Mouse (Mus musculus): Measurements from ENCODE around the gene Msmp.
A peak's percentile ranks its signal among the peaks of the same experiment; 100 is the strongest.
"Not testable (repeated sequence)": the region's sequence is repeated elsewhere in the genome, so short reads cannot be mapped to it uniquely, and the experiment has no call there.

The Msmp gene

DNA sequence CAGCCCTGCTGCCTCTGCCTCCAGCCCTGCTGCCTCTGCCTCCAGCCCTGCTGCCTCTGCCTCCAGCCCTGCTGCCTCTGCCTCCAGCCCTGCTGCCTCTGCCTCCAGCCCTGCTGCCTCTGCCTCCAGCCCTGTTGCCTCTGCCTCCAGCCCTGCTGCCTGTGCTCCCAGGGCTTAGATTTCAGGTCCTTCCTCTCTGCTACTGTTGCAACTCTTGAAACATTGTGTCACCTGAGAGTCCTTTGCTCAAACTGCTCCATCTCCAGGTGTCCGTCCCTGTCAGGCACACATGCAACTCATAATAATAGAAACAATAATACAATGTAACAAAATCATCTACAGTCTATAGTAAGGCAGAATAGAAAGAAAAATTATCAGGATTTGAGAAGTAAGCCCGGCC, 12.3 kb upstream of the Msmp start:
- DNase-seq (ENCODE audit: low spot score in 2 of 2) = not testable (repeated sequence)

DNA sequence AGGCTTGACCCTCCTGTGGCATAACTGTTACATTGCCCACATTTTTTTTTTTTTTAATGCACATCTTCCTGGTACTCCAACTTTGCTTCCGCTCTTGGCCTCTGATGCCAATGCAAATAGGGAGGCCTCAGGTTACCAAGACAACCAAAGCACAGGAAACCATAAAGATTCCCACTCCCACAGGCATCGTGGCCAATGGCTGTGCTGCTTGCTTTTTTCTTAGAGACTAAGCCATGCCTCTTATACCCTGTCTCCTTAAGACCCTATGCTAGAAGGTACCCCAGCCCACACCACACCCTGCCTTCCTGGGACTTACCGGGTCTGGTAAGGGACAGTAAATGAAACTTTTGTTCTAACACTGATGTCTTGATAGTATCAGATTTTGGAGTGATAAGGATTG, 9.2 kb upstream of the Msmp start:
- no peak for DNase-seq (ENCODE audit: low spot score in 2 of 2)

GRCm38 (mm10) chr4:43591961-43592360, 7.7 kb upstream of the Msmp start:
- no peak for DNase-seq (ENCODE audit: low spot score in 2 of 2)

DNA sequence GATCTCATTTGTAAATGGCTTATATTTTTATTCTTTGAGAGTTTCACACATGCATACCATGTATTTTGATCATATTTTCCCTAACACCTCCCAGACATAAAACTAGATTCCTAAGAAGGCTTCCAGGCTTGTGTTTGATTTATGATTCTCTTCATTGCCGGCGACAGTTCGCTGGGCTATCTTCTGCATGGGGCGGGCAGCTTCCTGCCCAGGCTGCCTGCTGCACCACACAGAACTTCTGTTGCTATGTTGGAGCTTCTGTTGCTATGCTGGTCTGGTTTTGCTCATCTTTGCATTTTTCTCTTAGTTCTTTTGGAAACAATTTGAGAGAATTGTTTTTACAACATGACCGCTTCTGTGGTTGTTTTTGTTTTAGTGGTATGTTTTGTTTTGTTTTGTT, 7.2 kb upstream of the Msmp start:
- no peak for DNase-seq (ENCODE audit: low spot score in 2 of 2)

GRCm38 (mm10) chr4:43587681-43588080, 3.4 kb upstream of the Msmp start:
- no peak for DNase-seq (ENCODE audit: low spot score in 2 of 2)

DNA sequence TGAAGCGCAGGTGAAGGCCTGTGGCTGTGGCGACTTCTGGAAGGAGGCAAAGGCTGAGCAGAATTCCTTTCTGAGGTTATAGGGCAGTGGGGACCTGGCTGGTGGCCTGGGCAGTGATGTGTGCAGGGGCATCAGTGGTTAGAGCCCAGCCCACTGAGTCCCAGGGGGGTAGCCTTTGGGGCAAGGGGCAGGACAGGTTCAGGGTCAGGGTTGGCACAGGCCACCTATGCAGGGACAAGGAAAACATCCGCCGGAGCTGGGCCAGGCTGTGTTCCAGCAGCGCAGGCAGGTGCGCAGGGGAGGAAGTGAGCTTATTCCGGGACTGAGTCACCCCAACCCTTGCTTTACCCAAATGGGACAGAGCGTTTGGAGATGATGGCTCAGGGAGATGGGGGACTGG, 2.1 kb upstream of the Msmp start:
- DNase-seq (ENCODE audit: low spot score in 2 of 2) = no peak

- no peak for DNase-seq (ENCODE audit: low spot score in 2 of 2)
These were observed 1.4 kb upstream of the Msmp start for GRCm38 (mm10) chr4:43585682-43586081.

DNA sequence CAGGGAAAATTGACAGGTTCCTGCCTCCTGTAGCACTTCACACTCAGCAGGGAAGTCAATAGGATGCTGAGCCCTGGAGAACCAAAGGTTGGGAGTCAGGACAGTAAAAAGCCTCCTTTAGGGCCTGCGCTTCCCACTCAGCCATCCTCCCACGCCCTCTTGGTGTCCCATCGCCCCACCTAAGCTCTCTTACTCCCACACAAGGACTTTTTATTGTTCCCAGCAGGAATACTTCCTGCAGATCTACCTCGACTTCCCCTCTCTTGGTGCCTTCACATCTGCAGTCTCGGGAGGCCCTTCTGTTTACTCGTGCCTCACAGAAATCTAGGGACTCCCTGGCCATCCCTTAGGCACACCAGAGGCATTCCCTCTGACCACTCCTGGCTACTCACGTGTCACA, 873 bp downstream of the Msmp start:
- no peak for DNase-seq (ENCODE audit: low spot score in 2 of 2)

DNA sequence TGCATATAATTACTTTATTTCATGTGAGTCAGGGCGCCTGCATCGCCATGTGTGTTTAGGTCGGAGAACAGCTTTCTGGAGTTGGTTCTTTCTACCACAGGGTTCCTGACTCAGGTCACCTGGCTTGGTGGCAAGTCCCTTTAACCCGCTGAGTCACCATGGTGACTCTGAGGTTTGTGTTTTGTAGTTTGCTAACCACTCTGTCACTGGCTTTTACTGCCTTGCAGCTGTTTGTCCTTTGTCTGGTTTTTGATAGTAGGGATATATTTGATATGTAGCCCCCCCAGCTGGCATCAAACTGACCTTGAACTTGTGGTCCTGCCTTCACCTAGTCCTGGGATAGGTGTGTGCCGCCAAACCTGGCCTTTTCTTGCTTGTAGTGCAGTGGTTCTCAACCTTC, 2.1 kb downstream of the Msmp start:
- DNase-seq (ENCODE audit: low spot score in 2 of 2) = no peak

GRCm38 (mm10) chr4:43581381-43581780, 2.9 kb downstream of the Msmp start:
- no peak for DNase-seq (ENCODE audit: low spot score in 2 of 2)

DNA sequence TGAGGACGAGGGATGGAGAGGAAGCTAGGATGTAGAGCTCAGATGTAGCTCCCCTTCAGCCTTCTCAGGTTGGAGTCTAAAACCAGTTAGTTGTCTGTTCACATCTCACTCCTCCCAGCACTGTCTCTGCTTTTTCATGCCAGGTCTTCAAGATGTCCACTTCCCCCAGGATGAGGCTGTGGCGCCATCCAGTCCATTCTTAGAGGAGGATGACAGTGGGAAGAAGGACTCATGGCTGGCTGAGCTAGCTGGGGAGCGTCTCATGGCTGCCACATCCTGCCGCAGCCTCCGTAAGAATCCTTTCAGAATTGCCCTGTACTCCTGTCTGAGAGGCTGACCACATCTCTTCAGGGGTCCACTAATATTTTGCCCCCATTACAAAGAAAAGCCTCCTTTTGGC, 3.6 kb downstream of the Msmp start:
- no peak for DNase-seq (ENCODE audit: low spot score in 2 of 2)

GRCm38 (mm10) chr4:43579731-43580130, 4.6 kb downstream of the Msmp start:
- no peak for DNase-seq (ENCODE audit: low spot score in 2 of 2)

DNA sequence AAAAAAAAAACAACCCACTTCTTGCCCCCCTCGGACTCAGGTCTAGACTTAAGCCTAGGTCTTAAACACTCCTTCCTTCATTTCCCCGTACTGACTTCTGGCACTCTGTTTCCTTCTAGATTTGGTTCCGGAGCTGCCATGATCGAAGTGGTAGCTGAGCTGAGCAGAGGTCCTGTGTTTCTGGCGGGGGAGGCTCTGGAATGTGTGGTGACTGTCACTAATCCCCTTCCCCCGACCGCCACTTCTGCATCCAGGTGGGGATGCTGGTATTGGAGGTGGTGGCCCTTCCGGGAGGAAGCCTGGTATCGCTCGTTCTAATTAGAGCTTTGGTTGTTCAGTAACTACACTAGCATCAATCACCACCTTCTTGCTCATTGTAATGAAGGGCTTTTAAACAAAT, 5.0 kb downstream of the Msmp start:
- no peak for DNase-seq (ENCODE audit: low spot score in 2 of 2)

- DNase-seq (ENCODE audit: low spot score in 2 of 2) = peak; percentile 58 to 77
These were observed 5.7 kb downstream of the Msmp start, which contains the start of the genes Rgp1 and Gba2 for GRCm38 (mm10) chr4:43578376-43579204. Gene Rgp1 (plus strand): TSS chr4:43578715. Gene Gba2 (minus strand): TSS chr4:43578873.

- DNase-seq (ENCODE audit: low spot score in 2 of 2) = no peak
These were observed 6.9 kb downstream of the Msmp start for GRCm38 (mm10) chr4:43577237-43577881.

GRCm38 (mm10) chr4:43575356-43575755, 8.9 kb downstream of the Msmp start:
- DNase-seq (ENCODE audit: low spot score in 2 of 2) = no peak

DNA sequence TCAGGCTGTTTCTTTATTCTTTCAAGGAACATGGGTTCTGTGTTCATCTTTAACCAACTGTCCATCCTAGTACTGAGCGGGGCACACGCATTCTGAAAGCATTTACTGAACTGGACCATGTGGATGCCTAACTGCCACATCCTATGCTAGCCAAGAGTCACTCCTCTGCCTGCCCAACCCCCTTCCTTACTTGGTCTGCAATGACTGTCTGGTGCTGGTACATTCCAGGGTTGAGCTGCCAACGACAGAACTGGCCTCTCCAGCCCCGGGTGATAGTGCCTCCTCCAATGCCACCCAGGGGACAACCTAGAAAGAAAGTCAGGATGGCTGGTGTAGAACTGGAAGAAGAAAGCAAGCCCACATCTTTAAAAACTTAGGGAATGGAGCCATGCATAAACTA, 10.7 kb downstream of the Msmp start:
- no peak for DNase-seq (ENCODE audit: low spot score in 2 of 2)

GRCm38 (mm10) chr4:43571395-43572045, 12.8 kb downstream of the Msmp start:
- no peak for DNase-seq (ENCODE audit: low spot score in 2 of 2)

GRCm38 (mm10) chr4:43567140-43567539, 17.2 kb downstream of the Msmp start:
- DNase-seq (ENCODE audit: low spot score in 2 of 2) = no peak

- DNase-seq (ENCODE audit: low spot score in 2 of 2) = no peak
These were observed 20.1 kb downstream of the Msmp start for GRCm38 (mm10) chr4:43564231-43564630.

DNA sequence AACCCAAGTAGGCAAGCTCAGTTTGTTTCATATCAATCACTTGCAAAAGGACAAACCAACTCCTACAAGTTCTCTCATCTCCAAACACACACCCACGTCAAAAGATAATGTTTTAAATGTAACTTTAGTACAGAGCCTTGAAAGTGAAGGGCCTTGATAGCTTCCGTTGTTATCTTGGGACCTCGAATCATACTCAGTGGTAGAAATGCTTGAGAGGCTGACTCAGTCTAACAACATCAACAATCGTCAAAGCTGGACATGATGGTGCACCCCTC, 20.8 kb downstream of the Msmp start:
- DNase-seq (ENCODE audit: low spot score in 2 of 2) = no peak

GRCm38 (mm10) chr4:43562769-43563600, 21.3 kb downstream of the Msmp start:
- DNase-seq (ENCODE audit: low spot score in 2 of 2) = no peak
